Mouse (Mus musculus): ENCODE data around the gene Gm28308. TPM values are rescaled to one million over a fixed set of nuclear protein-coding genes. Genes with fewer than 3 reads are reported as not detected.

The Gm28308 gene
- polyA plus RNA-seq, 1 experiment: not detected

- H3K27me3 ChIP-seq (replicated peaks): peaks cover 94% of the 10 kb centered on the region
These were observed 7.1 kb upstream of the Gm28308 start for GRCm38 (mm10) chr6:52220003-52220864.

GRCm38 (mm10) chr6:52219234-52219942 lies 6.2 kb upstream of the Gm28308 start:
- no peaks in the 10 kb centered on the region for H3K36me3 ChIP-seq (replicated peaks; ENCODE audit: low read length)
- peaks cover 94% of the 10 kb centered on the region for H3K27me3 ChIP-seq (replicated peaks)
- no peaks in the 10 kb centered on the region for H3K9me3 ChIP-seq
- peaks cover 73% of the 10 kb centered on the region for H3K4me1 ChIP-seq
- H3K4me3 ChIP-seq (replicated peaks): peak overlapping the region; percentile 94
- TF ChIP-seq FLI1 (IDR thresholded peaks at IDR 0.05; ENCODE audit: low read length) (no peak), GATA1 (IDR thresholded peaks at IDR 0.05; ENCODE audit: borderline replicate concordance, low read length) (no peak)

More at GRCm38 (mm10) chr6:52220003-52220864, 7.1 kb upstream of the Gm28308 start:
- Histone ChIP-seq H3K9me3 (no peaks in the 10 kb centered on the region), H3K4me1 (peaks cover 82% of the 10 kb centered on the region), H3K36me3 (replicated peaks; ENCODE audit: low read length) (no peaks in the 10 kb centered on the region), H3K4me3 (replicated peaks) (peak overlapping the region; percentile 94)
- TF ChIP-seq FLI1 (IDR thresholded peaks at IDR 0.05; ENCODE audit: low read length) (no peak), GATA1 (IDR thresholded peaks at IDR 0.05; ENCODE audit: borderline replicate concordance, low read length) (no peak)

GRCm38 (mm10) chr6:52218643-52219215 lies 5.6 kb upstream of the Gm28308 start:
- H3K27me3 ChIP-seq (replicated peaks): peaks cover 95% of the 10 kb centered on the region
- TF ChIP-seq GATA1 (IDR thresholded peaks at IDR 0.05; ENCODE audit: borderline replicate concordance, low read length): no peak
- TF ChIP-seq FLI1 (IDR thresholded peaks at IDR 0.05; ENCODE audit: low read length): no peak
- H3K4me3 ChIP-seq (replicated peaks): no peak overlapping the region
- peaks cover 68% of the 10 kb centered on the region for H3K4me1 ChIP-seq
- no peaks in the 10 kb centered on the region for H3K9me3 ChIP-seq
- H3K36me3 ChIP-seq (replicated peaks; ENCODE audit: low read length): no peaks in the 10 kb centered on the region

GRCm38 (mm10) chr6:52217895-52218642 lies 4.9 kb upstream of the Gm28308 start:
- H3K4me3 ChIP-seq (replicated peaks): peak overlapping the region; percentile 89
- H3K9me3 ChIP-seq: no peaks in the 10 kb centered on the region
- TF ChIP-seq GATA1 (IDR thresholded peaks at IDR 0.05; ENCODE audit: borderline replicate concordance, low read length) (no peak), FLI1 (IDR thresholded peaks at IDR 0.05; ENCODE audit: low read length) (no peak)
- H3K27me3 ChIP-seq (replicated peaks): peaks cover 98% of the 10 kb centered on the region
- H3K4me1 ChIP-seq: peaks cover 75% of the 10 kb centered on the region
- no peaks in the 10 kb centered on the region for H3K36me3 ChIP-seq (replicated peaks; ENCODE audit: low read length)

GRCm38 (mm10) chr6:52217459-52217768 lies 4.3 kb upstream of the Gm28308 start:
- no peaks in the 10 kb centered on the region for H3K36me3 ChIP-seq (replicated peaks; ENCODE audit: low read length)
- H3K4me1 ChIP-seq: peaks cover 77% of the 10 kb centered on the region
- peak overlapping the region; percentile 89 for H3K4me3 ChIP-seq (replicated peaks)
- H3K27me3 ChIP-seq (replicated peaks): peaks cover 98% of the 10 kb centered on the region
- no peaks in the 10 kb centered on the region for H3K9me3 ChIP-seq
- no peak for TF ChIP-seq GATA1 (IDR thresholded peaks at IDR 0.05; ENCODE audit: borderline replicate concordance, low read length)
- TF ChIP-seq FLI1 (IDR thresholded peaks at IDR 0.05; ENCODE audit: low read length): no peak

GRCm38 (mm10) chr6:52216691-52217458 lies 3.7 kb upstream of the Gm28308 start:
- peaks cover 98% of the 10 kb centered on the region for H3K27me3 ChIP-seq (replicated peaks)
- peak overlapping the region; percentile 89 for H3K4me3 ChIP-seq (replicated peaks)
- no peak for TF ChIP-seq GATA1 (IDR thresholded peaks at IDR 0.05; ENCODE audit: borderline replicate concordance, low read length)
- TF ChIP-seq FLI1 (IDR thresholded peaks at IDR 0.05; ENCODE audit: low read length): no peak

GRCm38 (mm10) chr6:52215771-52216535 lies 2.8 kb upstream of the Gm28308 start:
- no peaks in the 10 kb centered on the region for H3K9me3 ChIP-seq
- H3K4me3 ChIP-seq (replicated peaks): peak overlapping the region; percentile 46
- TF ChIP-seq FLI1 (IDR thresholded peaks at IDR 0.05; ENCODE audit: low read length): no peak
- no peak for TF ChIP-seq GATA1 (IDR thresholded peaks at IDR 0.05; ENCODE audit: borderline replicate concordance, low read length)
- H3K27me3 ChIP-seq (replicated peaks): peaks cover 100% of the 10 kb centered on the region
- H3K36me3 ChIP-seq (replicated peaks; ENCODE audit: low read length): no peaks in the 10 kb centered on the region
- H3K4me1 ChIP-seq: peaks cover 77% of the 10 kb centered on the region

More at GRCm38 (mm10) chr6:52216691-52217458, 3.7 kb upstream of the Gm28308 start:
- Histone ChIP-seq H3K36me3 (replicated peaks; ENCODE audit: low read length) (no peaks in the 10 kb centered on the region), H3K4me1 (peaks cover 77% of the 10 kb centered on the region), H3K9me3 (no peaks in the 10 kb centered on the region)

GRCm38 (mm10) chr6:52215070-52215469 lies 1.9 kb upstream of the Gm28308 start:
- Histone ChIP-seq H3K9me3 (no peaks in the 10 kb centered on the region), H3K4me3 (replicated peaks) (no peak overlapping the region), H3K36me3 (replicated peaks; ENCODE audit: low read length) (no peaks in the 10 kb centered on the region), H3K4me1 (peaks cover 70% of the 10 kb centered on the region), H3K27me3 (replicated peaks) (peaks cover 94% of the 10 kb centered on the region)
- TF ChIP-seq FLI1 (IDR thresholded peaks at IDR 0.05; ENCODE audit: low read length): no peak
- no peak for TF ChIP-seq GATA1 (IDR thresholded peaks at IDR 0.05; ENCODE audit: borderline replicate concordance, low read length)
